Mouse (Mus musculus) cortical plate, adult 2 months (tissue): ENCODE measurements around the gene Copa.

ENCODE experiments used
- CTCF ChIP-seq: fragments of 200-500 bp; IDR thresholded peaks from 2 replicates; pipeline ENCODE4 v1.5.1; 2011; ENCODE audit warnings: mild to moderate bottlenecking, control low read depth, low read length; ENCODE audit not compliant: insufficient read depth; ENCODE audit errors: extremely low read depth
- POLR2A ChIP-seq: fragments of 200-500 bp; IDR thresholded peaks from 2 replicates; pipeline ENCODE4 v1.6.1; 2011; ENCODE audit warnings: mild to moderate bottlenecking, low read length, control low read depth; ENCODE audit not compliant: insufficient read depth; ENCODE audit errors: extremely low read depth

GRCm38 (mm10) chr1:172062101-172062500 lies 20.2 kb upstream of the Copa start:
- TF ChIP-seq CTCF = no peak
- no peak for TF ChIP-seq POLR2A
